Mouse (Mus musculus) kidney, adult 10 weeks (tissue): ENCODE results near the gene B3gnt8. TPM values are rescaled to one million over a fixed set of nuclear protein-coding genes. Genes with fewer than 3 reads are reported as not detected.

Experiments used
- polyA plus RNA-seq: library from polyadenylated mRNA; stranded (reverse); fragments of 350-450 nt; fragmentation: Illumina TruSeq; extraction: RNeasy Lipid Tissue Mini Kit (QIAGEN cat#74804); gene quantifications from one replicate; pipeline ENCODE4 v1.2.3, GENCODE M21; 2014; ENCODE audit warnings: low read depth, low replicate concordance

B3gnt8 gene
- polyA plus RNA-seq: not detected

DNA sequence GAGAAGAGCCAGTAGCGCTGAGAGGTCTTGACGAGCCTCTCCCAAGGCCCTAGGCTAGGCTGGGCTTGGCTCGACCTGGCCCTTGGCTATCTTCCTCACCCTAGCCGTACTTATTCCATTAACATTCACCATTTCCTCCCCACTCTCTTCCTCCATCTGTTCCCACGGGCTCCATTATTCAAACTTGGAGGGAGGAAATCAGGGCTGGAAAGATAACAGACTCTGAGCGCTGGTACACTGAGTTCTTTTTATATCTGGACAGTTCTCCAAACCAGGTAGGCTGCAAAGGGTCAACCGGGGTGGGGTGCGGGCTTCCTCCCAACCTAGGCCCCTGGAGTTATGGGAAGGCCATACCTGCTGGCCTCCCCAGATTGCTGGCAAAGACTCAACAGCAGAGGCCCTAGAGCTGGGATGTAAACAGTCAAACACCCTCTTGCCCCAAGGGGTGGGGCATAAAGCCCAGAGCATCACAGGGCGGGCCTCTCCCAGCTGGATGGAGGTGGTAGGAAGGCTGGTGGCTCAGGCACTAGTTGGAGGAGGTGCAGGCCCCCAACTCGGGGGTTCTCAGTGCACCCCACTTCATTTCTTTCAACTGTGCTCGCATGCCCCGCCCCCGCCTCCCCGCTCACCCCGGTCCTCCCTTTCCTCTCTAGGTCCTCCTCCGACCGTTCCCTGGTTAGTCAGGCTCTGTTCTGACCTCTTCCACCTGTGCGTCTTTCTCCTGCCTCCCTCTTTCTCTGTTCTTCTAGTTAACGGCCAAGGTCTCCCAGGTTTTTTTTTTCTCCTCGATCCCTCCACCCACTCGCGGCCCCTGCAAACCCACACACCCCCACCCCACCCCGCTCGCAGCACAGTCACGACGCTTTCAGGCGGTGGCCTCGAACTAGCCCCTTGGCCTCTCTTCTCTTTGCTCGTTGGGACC lies at the start of gene B3gnt8:
TSS of gene B3gnt8 (plus strand) at position 146 of the 922 bp plus-strand sequence.

DNA sequence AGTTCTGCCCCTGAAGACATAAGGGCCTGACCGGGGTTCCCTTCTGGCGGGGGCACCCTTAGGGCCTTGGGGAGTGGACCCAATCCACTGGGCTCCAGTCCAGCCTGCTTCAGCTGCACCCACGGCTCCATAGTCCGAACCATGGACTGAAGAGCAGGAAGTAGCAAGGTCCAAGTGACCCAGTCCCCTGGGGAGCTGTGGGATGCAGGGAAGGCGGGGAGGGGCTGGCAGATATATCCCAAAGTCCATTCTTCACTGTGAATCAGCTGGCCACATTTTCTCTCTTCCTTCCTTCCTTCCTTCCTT lies 10.8 kb upstream of the B3gnt8 start, which contains the start of gene Erich4:
TSS of gene Erich4 (minus strand) at position 187 of the 306 bp plus-strand sequence.

DNA sequence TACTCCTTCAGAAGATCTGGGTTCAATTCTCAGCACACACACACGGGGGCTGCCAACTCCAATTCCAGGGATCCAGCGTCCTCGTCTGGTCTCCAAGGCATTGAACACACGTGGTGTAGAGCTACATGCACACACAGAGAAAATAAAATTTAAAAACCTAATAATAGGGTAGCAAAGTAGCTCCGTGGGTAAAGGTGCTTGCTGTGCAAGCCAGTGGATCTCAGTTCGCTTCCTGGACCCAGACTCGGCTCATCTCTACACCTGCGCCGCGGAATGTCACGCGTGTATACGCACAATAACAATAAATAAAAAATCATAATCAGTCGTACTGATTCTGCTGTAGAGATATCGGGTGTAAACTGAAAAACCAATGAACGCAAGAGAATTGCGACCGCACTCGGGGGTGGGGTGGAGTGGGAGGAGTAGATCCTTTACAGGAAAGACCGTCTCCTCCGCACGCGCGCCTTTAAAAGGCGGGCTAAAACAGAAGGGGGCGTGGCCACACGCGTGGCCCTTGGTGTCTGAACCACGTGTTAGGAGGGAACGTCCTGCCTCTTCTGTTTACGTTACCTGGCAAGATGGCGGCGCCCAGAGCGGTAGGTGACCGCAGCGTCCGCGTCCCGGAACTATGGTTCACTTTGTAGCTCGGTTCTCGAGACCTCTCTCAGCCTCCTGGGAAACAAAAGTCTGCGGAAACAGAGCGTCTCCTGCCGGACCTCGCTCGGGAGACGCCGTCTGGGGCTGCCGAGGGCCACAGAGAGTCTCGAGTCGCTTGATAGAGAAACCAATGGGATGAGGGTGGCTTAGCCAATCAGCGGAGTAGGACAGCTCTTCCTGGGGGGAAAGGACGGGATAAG lies 7.4 kb upstream of the B3gnt8 start, which contains the start of gene Dmac2:
TSS of gene Dmac2 (plus strand) at position 550 of the 857 bp plus-strand sequence.

DNA sequence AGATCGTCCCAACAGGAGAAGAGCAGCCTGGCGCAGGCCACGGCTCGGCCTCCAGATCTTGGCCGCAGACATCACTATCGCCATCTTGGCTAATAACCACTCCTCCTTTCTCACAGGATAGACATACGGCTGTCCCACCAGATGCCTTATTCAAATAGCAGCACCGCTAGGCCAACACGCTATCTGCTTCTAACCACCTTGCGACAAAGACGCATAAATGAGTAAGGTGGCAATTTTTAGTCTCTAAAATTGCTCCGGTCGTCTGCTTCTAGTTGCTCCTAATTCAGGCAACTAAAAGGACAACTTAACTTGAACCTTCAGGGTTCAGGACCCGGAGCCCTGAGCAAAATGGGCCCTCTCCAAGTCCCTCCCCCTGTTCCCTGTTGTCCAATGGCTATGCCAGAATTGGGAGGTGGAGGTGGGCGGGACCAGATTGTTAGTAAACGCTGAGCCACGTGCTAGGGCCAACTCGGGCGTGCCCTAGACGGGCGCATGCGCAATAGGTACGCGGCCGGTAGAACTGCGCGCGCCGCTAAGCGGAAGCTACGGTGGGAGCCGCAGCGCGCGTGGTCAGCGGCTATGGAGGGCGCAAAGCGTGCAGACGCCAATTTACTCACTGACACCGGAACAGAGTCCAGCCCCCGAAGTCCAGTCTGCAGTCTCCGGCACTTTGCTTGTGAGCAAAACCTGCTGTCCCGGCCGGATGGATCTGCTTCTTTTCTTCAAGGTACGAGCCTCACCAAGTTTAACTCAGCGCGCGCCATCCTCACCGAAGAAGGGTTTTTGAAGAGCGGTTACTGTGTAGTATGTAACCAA lies 32.4 kb downstream of the B3gnt8 start, which contains the start of the genes Bckdha and Exosc5:
TSS of gene Bckdha (minus strand) at position 325 of the 816 bp plus-strand sequence.
TSS of gene Exosc5 (plus strand) at position 508 of the 816 bp plus-strand sequence.

DNA sequence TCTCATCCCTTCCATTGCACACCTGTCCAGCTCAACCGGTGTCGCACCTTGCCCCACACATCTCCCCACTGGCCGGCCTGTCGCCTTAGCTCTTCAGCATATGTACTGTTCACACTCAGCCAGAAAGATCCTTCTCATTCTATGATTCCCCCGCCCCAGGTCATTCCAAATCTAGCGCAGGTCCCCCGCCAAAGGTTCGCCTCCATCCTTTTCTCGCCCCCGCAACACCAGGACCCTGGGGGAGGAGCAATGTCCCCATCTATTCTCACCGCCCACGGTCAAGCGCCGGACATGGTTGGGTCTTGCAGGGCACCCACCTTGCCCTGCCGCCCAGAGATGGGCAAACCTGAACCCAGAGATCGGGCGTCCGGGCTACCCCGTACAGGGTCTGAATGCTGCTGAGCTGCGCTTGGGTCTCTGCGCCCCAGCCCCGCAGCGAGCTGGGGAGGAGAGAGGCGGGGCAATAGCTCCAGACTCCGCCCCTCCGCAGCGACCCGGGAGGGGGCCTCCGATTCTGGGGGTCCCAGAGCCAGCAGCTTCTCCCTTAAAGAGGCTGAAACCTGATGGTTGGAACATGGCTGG lies 48.4 kb downstream of the B3gnt8 start, which contains the start of gene Tmem91:
TSS of gene Tmem91 (minus strand) at position 448 of the 582 bp plus-strand sequence.

DNA sequence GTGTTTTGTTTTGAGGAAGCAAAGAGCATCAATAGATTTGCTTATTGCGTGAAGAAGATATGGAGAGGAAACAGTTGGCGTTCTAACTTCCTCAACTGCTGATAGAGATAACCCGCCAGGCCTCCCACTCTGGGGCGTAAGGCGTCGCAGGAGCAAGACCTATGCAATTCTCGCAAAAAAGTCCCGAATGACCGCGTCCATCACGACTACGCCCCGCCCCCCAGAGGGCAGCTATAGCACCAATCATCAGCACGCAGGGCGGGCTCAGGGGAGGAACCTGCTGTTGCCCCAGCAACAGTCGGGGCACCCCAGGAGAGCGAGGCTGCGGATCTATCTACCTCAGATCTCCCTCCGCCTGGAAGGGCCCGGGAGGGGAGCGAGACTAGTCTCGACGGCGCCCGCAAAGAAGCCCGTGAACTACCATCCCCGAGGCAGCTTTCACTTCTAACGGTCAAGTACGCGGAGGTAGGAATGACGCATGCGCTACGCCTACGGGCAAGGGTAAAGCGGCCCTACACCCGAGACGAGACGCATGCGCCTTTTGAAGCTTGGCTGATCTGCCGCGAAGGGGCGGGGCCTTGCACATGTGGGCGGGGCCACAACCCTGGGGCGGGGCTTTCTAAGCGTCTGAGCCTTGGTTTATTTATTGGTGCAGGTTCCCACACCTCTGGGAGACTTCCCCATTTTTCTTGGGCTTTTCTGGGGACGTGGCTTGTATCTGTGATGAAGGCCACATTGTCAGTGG lies 54.2 kb downstream of the B3gnt8 start, which contains the start of gene B9d2:
TSS of gene B9d2 (plus strand) at position 267 of the 745 bp plus-strand sequence.

Other genes starting within 250 kb of the B3gnt8 start
- 0.49 TPM for gene Lipe, start 227.9 kb upstream of the B3gnt8 start, polyA plus RNA-seq
- gene Cxcl17, start 213.8 kb upstream of the B3gnt8 start, polyA plus RNA-seq: not detected
- 89.5 TPM for gene Ceacam1, start 149.1 kb upstream of the B3gnt8 start, polyA plus RNA-seq
- 199 TPM for gene Ceacam2, start 86.8 kb upstream of the B3gnt8 start, polyA plus RNA-seq
- gene Erich4, start 10.8 kb upstream of the B3gnt8 start, polyA plus RNA-seq: 6.0 TPM
- 28.8 TPM for gene Dmac2, start 7.2 kb upstream of the B3gnt8 start, polyA plus RNA-seq
- gene Bckdha, start 32.3 kb downstream of the B3gnt8 start, polyA plus RNA-seq: 0.61 TPM
- 0.32 TPM for gene Exosc5, start 32.5 kb downstream of the B3gnt8 start, polyA plus RNA-seq
- gene Tmem91, start 48.5 kb downstream of the B3gnt8 start, polyA plus RNA-seq: not detected
- gene B9d2, start 54.1 kb downstream of the B3gnt8 start, polyA plus RNA-seq: not detected
- 1.0 TPM for gene Tgfb1, start 60.3 kb downstream of the B3gnt8 start, polyA plus RNA-seq
- 2.3 TPM for gene Ccdc97, start 92.4 kb downstream of the B3gnt8 start, polyA plus RNA-seq
- gene Hnrnpul1, start 128.1 kb downstream of the B3gnt8 start, polyA plus RNA-seq: 26.8 TPM
- gene Axl, start 162.1 kb downstream of the B3gnt8 start, polyA plus RNA-seq: 18.3 TPM
- gene Cyp2s1, start 190.3 kb downstream of the B3gnt8 start, polyA plus RNA-seq: 2.4 TPM